Mouse (Mus musculus): ENCODE measurements around the gene Rps15a. TPM values are rescaled to one million over a fixed set of nuclear protein-coding genes. Genes with fewer than 3 reads are reported as not detected.

Rps15a gene
- polyA plus RNA-seq, 1 experiment from 2014 or later: 1,028 TPM

DNA sequence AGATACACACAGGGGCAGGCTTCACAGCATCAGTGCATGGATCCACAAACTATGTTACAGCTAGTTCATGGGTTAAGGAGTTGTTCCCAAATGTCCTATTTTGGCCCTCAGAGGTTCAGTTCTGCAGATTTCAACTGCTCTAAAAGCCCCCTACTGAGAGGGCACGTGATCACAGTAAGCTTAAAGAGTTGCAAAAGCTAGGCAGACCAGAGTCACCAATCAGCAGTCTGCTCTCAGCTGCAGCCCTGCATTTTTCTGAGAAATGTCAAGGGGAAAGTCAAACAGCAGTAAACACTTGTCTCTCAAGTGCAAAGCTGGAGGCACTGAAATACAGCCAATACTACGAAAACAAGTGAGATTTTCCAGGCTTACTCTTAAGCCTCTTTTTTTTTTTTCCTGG is 3.2 kb upstream of the Rps15a start:
- Histone ChIP-seq H3K9ac (replicated peaks; ENCODE audit: low read depth, low read length) (no peak overlapping the region), H3K27ac (ENCODE audit: low read length) (no peak overlapping the region), H3K36me3 (ENCODE audit: control insufficient read depth, insufficient read depth, low read length) (peaks cover 48% of the 10 kb centered on the region), H3K4me1 (ENCODE audit: control insufficient read depth, insufficient read depth, low read length) (peaks cover 14% of the 10 kb centered on the region), H3K27me3 (ENCODE audit: control insufficient read depth, insufficient read depth, low read length) (no peaks in the 10 kb centered on the region), H3K4me2 (replicated peaks; ENCODE audit: low read depth, low read length) (no peak overlapping the region), H3K9me3 (ENCODE audit: control insufficient read depth, low read depth, low read length) (no peaks in the 10 kb centered on the region), H3K4me3 (ENCODE audit: low read depth, low read length) (no peak overlapping the region)
- ATAC-seq (ENCODE audit: insufficient number of reproducible peaks, insufficient read depth, low FRiP score, low read depth): no peak
- WGBS: 40% methylated on average over 2 of the region's 2 CpGs

DNA sequence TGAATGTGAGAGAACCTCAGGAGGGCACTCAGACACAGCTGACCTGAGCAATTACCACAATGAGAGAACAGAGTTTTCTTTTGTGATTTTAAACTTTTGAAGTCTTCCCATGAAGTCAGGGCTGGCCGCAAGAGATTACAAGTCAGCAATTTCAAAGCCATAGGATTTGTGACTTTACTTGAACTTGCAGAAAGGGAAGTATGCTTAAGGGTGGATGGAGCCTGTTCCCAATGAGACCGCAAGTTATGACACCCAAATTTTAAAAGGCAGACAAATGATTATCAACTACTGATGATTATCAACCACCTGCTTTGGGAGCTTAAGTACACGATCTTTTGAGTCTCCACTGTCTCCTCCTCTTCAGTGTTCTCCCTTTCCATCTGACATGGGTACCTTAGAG is 2.4 kb upstream of the Rps15a start:
- 77% methylated on average over 3 of the region's 3 CpGs for WGBS
- Histone ChIP-seq H3K9me3 (ENCODE audit: control insufficient read depth, low read depth, low read length) (no peaks in the 10 kb centered on the region), H3K36me3 (ENCODE audit: control insufficient read depth, insufficient read depth, low read length) (peaks cover 55% of the 10 kb centered on the region), H3K4me3 (ENCODE audit: low read depth, low read length) (no peak overlapping the region), H3K4me2 (replicated peaks; ENCODE audit: low read depth, low read length) (no peak overlapping the region), H3K4me1 (ENCODE audit: control insufficient read depth, insufficient read depth, low read length) (peaks cover 20% of the 10 kb centered on the region), H3K27me3 (ENCODE audit: control insufficient read depth, insufficient read depth, low read length) (no peaks in the 10 kb centered on the region), H3K27ac (ENCODE audit: low read length) (no peak overlapping the region), H3K9ac (replicated peaks; ENCODE audit: low read depth, low read length) (no peak overlapping the region)
- no peak for ATAC-seq (ENCODE audit: insufficient number of reproducible peaks, insufficient read depth, low FRiP score, low read depth)

DNA sequence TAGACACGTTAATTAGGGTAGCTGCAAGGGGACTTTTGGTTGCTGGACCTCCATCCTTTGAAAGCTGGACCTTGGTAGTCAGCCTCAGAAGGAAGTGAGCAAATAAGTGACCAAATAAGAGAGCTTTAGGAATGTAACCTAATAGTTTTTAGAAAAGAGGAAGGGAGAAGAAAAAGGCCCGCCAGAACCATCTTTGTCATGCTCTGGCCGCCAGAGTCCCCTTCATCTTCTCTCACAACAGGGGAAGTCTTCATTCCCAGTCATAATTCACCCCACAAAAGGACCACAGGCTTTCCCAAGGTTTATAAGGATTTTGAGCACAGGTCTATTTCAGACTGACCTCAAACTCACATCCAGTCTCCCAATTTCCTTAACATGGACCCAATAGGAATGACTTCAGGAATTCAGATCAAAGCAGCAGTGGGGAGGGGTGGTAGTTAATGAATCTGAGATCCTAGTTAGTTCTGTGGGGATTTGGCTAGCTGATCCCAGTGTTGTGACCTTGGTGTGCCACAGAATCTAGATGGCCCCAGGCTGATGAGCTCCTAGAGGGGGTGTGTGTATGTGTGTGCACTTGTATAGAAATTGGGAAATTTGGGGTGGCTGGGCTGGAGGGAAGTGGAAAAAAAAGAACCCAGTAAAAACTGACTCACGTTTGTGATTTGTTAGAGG is 1.7 kb upstream of the Rps15a start:
- no peak overlapping the region for H3K4me2 ChIP-seq (replicated peaks; ENCODE audit: low read depth, low read length)
- 56% methylated on average over 4 of the region's 4 CpGs for WGBS
- no peak overlapping the region; the same call in 1 of the 2 replicates for H3K27ac ChIP-seq (ENCODE audit: low read length)
- H3K36me3 ChIP-seq (ENCODE audit: control insufficient read depth, insufficient read depth, low read length): peaks cover 61% of the 10 kb centered on the region
- no peaks in the 10 kb centered on the region for H3K9me3 ChIP-seq (ENCODE audit: control insufficient read depth, low read depth, low read length)
- no peak overlapping the region for H3K9ac ChIP-seq (replicated peaks; ENCODE audit: low read depth, low read length)
- no peak overlapping the region for H3K4me3 ChIP-seq (ENCODE audit: low read depth, low read length)
- peaks cover 21% of the 10 kb centered on the region for H3K4me1 ChIP-seq (ENCODE audit: control insufficient read depth, insufficient read depth, low read length)
- no peaks in the 10 kb centered on the region for H3K27me3 ChIP-seq (ENCODE audit: control insufficient read depth, insufficient read depth, low read length)
- ATAC-seq (ENCODE audit: insufficient number of reproducible peaks, insufficient read depth, low FRiP score, low read depth): no peak

DNA sequence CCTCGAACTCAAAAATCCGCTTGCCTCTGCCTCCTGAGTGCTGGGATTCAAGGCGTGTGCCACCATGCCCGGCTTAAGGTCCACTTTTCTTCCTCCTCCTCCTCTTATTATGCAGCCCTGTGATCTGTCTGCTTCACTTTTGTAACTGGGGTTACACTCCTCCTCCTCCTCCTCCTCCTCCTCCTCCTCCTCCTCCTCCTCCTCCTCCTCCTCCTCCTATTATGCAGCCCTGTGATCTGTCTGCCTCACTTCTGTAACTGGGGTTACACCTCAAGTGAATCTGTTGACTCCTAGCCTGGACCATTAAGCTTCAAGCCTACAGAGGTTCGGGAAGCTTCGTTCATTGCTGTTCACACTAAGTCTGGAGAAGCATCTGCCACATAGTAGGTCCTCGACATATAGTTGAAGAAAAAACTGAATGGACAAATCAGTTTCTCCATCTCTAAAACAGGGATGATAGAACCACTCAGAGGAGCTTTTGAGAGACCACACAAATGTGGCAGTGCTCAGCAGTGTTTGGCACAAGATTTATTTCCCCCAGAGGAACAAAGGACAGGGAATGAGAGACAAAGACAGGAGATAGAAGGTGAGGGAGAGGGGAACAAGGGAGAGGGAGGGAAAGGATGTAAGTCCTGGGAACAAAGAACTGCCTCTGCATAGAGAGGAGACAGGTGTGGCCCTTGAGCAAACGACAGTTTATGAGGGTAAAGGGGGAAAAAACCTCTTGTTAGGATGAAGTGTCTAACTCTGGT is 975 bp upstream of the Rps15a start:
- Histone ChIP-seq H3K27me3 (ENCODE audit: control insufficient read depth, insufficient read depth, low read length) (no peaks in the 10 kb centered on the region), H3K9ac (replicated peaks; ENCODE audit: low read depth, low read length) (no peak overlapping the region), H3K9me3 (ENCODE audit: control insufficient read depth, low read depth, low read length) (no peaks in the 10 kb centered on the region), H3K4me2 (replicated peaks; ENCODE audit: low read depth, low read length) (peak overlapping the region; percentile 56), H3K36me3 (ENCODE audit: control insufficient read depth, insufficient read depth, low read length) (peaks cover 61% of the 10 kb centered on the region), H3K4me3 (ENCODE audit: low read depth, low read length) (peak overlapping the region; percentile 96), H3K27ac (ENCODE audit: low read length) (no peak overlapping the region; the same call in 1 of the 2 replicates), H3K4me1 (ENCODE audit: control insufficient read depth, insufficient read depth, low read length) (peaks cover 27% of the 10 kb centered on the region)
- no peak for ATAC-seq (ENCODE audit: insufficient number of reproducible peaks, insufficient read depth, low FRiP score, low read depth)
- 16% methylated on average over 8 of the region's 8 CpGs for WGBS

DNA sequence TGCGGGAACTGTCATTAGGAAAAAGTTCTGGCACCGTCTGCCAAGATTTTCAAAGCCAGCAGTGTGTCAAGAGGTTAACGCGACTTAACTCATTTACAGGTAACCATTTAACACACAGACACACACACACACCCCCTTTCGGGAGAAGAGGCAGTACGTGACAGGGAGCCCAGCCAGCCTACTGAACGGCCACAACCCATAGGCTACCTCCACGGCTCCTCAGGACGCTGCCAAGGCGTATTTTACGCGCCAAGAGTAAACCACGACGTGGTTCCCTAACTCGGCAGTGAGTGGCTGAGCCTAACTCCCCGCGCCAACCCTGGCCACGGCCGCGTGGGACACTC is 483 bp downstream of the Rps15a start:
- Histone ChIP-seq H3K9me3 (ENCODE audit: control insufficient read depth, low read depth, low read length) (no peaks in the 10 kb centered on the region), H3K27ac (ENCODE audit: low read length) (peak overlapping the region; percentile 83), H3K9ac (replicated peaks; ENCODE audit: low read depth, low read length) (peak overlapping the region; percentile 98), H3K4me2 (replicated peaks; ENCODE audit: low read depth, low read length) (peak overlapping the region; percentile 51), H3K4me3 (ENCODE audit: low read depth, low read length) (peak overlapping the region; percentile 96), H3K4me1 (ENCODE audit: control insufficient read depth, insufficient read depth, low read length) (peaks cover 36% of the 10 kb centered on the region), H3K36me3 (ENCODE audit: control insufficient read depth, insufficient read depth, low read length) (peaks cover 66% of the 10 kb centered on the region), H3K27me3 (ENCODE audit: control insufficient read depth, insufficient read depth, low read length) (no peaks in the 10 kb centered on the region)
- no peak for ATAC-seq (ENCODE audit: insufficient number of reproducible peaks, insufficient read depth, low FRiP score, low read depth)
- under 1% methylated on average over 17 of the region's 20 CpGs for WGBS

DNA sequence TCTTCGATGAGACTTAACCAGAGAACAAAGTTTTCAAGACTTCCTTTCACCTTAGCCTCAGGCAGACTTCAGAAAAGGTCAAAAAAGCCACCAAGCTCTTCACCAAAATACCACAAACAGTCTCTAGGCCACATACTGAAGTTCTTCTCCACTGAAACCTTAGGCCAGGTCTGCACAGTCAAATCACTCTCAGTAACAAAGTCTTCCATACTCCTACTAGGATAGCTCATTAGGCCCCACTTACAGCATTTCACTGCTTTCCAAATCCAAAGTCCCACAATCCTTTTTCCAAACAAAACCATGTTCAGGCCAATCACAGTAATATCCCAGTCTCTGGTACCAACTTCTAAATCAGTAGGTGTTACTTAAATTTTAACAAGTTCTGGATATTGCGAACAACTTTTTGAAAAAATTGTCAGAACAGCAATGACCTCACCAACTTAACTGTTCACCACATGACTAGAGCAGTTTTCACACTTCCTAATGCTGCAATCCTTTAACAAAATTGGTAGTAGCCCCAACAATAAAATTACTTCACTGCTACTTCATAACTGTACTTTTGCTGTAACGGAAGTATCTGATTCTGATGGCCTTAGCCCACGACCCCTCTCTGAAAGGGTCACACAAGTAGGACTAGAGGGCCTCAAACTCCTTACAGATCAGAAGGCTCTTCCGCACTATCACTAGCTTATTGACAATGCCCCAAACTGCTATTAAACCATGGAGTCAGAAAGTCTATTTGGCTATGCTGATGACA is 2.3 kb downstream of the Rps15a start:
- peak overlapping the region; percentile 98; the same call in 1 of the 2 replicates for H3K9ac ChIP-seq (replicated peaks; ENCODE audit: low read depth, low read length)
- H3K4me3 ChIP-seq (ENCODE audit: low read depth, low read length): peak overlapping the region; percentile 96
- H3K9me3 ChIP-seq (ENCODE audit: control insufficient read depth, low read depth, low read length): no peaks in the 10 kb centered on the region
- H3K27ac ChIP-seq (ENCODE audit: low read length): no peak overlapping the region
- H3K36me3 ChIP-seq (ENCODE audit: control insufficient read depth, insufficient read depth, low read length): peaks cover 65% of the 10 kb centered on the region
- peaks cover 31% of the 10 kb centered on the region for H3K4me1 ChIP-seq (ENCODE audit: control insufficient read depth, insufficient read depth, low read length)
- 64% methylated on average over 5 of the region's 5 CpGs for WGBS
- ATAC-seq (ENCODE audit: insufficient number of reproducible peaks, insufficient read depth, low FRiP score, low read depth): no peak
- H3K27me3 ChIP-seq (ENCODE audit: control insufficient read depth, insufficient read depth, low read length): no peaks in the 10 kb centered on the region
- H3K4me2 ChIP-seq (replicated peaks; ENCODE audit: low read depth, low read length): peak overlapping the region; percentile 51

DNA sequence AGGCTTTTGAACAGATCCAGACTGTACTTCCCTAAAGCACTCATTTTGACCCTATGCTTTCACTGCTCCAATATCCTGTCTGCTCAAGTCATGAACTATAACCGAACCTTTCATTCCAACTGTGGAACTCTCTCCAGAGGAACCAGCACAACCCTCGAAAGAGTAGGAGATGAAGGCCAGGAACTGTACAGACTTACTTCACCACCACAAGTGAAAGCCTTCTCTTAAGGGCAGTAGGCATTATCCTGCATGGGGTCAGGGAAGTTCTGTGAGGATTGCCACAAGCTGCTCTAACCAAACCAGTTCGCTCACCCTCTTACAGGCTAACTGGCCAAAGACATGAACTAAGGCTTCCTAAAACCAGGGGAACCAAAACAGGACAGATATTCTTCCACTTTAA is 4.9 kb downstream of the Rps15a start:
- H3K27me3 ChIP-seq (ENCODE audit: control insufficient read depth, insufficient read depth, low read length): no peaks in the 10 kb centered on the region
- 82% methylated on average over 3 of the region's 3 CpGs for WGBS
- H3K27ac ChIP-seq (ENCODE audit: low read length): no peak overlapping the region

DNA sequence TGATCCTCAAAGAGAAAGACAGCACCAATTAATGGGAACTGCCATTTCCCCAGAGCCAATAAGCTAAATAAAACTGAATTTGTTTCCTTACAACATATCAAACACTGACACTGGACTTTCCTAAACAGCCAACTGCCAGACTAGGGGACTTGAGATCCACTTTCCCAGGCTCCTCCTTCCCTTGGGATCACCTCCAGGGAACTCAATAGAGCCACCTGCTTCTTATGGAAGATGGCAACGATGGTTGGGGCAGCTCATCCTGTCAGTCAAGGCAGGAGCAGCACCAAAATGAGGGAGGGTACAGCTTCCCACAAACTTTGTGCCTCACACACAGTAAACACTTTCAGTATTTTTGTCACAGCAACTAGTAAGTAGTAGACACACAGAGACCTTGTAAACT is 8.3 kb downstream of the Rps15a start:
- no peak for ATAC-seq (ENCODE audit: insufficient number of reproducible peaks, insufficient read depth, low FRiP score, low read depth)
- Histone ChIP-seq H3K4me3 (ENCODE audit: low read depth, low read length) (no peak overlapping the region), H3K36me3 (ENCODE audit: control insufficient read depth, insufficient read depth, low read length) (peaks cover 71% of the 10 kb centered on the region), H3K27me3 (ENCODE audit: control insufficient read depth, insufficient read depth, low read length) (no peaks in the 10 kb centered on the region), H3K27ac (ENCODE audit: low read length) (no peak overlapping the region), H3K9ac (replicated peaks; ENCODE audit: low read depth, low read length) (no peak overlapping the region), H3K4me2 (replicated peaks; ENCODE audit: low read depth, low read length) (no peak overlapping the region), H3K9me3 (ENCODE audit: control insufficient read depth, low read depth, low read length) (no peaks in the 10 kb centered on the region), H3K4me1 (ENCODE audit: control insufficient read depth, insufficient read depth, low read length) (peaks cover 17% of the 10 kb centered on the region; the same call in 1 of the 2 replicates)
- 50% methylated on average over 1 of the region's 1 CpGs for WGBS

More for the DNA sequence above, 4.9 kb downstream of the Rps15a start:
- Histone ChIP-seq H3K36me3 (ENCODE audit: control insufficient read depth, insufficient read depth, low read length) (peaks cover 83% of the 10 kb centered on the region), H3K4me3 (ENCODE audit: low read depth, low read length) (no peak overlapping the region), H3K9ac (replicated peaks; ENCODE audit: low read depth, low read length) (no peak overlapping the region), H3K9me3 (ENCODE audit: control insufficient read depth, low read depth, low read length) (no peaks in the 10 kb centered on the region), H3K4me1 (ENCODE audit: control insufficient read depth, insufficient read depth, low read length) (peaks cover 31% of the 10 kb centered on the region), H3K4me2 (replicated peaks; ENCODE audit: low read depth, low read length) (peak overlapping the region; percentile 15)
- no peak for ATAC-seq (ENCODE audit: insufficient number of reproducible peaks, insufficient read depth, low FRiP score, low read depth)

Measured in stomach, embryonic 14.5 days (tissue).